Mouse (Mus musculus): Measurements from ENCODE around the gene Wipf1. TPM values are rescaled to one million over a fixed set of nuclear protein-coding genes. Genes with fewer than 3 reads are reported as not detected.
"Not testable (repeated sequence)": the region's sequence is repeated elsewhere in the genome, so short reads cannot be mapped to it uniquely, and the experiment has no call there.

Gene Wipf1
- polyA plus RNA-seq, 1 experiment from 2014 or later: 3.9 TPM

DNA sequence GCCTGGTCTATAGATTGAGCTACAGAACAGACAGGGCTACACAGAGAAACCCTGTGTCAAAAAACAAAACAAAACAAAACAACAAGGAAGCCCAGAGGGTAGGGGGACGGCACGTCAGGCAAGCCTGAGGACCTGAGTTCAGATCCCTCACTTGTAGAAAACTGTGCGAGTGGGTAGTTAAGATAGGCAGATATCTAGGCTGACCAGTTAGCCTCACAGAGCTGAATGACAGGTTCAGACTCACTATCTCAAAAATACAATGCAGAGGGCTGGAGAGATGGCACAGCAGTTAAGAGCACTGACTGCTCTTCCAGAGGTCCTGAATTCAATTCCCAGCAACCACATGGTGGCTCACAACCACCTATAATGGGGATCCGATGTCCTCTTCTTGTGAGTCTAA lies 23.2 kb downstream of the Wipf1 start:
- H3K27me3 ChIP-seq (ENCODE audit: control insufficient read depth, insufficient read depth, low read length); H3K9me3 ChIP-seq (ENCODE audit: control insufficient read depth, low read length); H3K27ac ChIP-seq; H3K9ac ChIP-seq; H3K4me2 ChIP-seq (replicated peaks); H3K4me1 ChIP-seq (replicated peaks; ENCODE audit: control insufficient read depth, insufficient read depth, low read length); DNase-seq (ENCODE audit: low spot score); H3K4me3 ChIP-seq (replicated peaks; ENCODE audit: low read length); H3K36me3 ChIP-seq (replicated peaks; ENCODE audit: control insufficient read depth, insufficient read depth); ATAC-seq (ENCODE audit: low FRiP score): not testable (repeated sequence)
- 97% methylated on average over 4 of the region's 4 CpGs for WGBS

- 86% methylated on average over 10 of the region's 10 CpGs for WGBS
Measured at GRCm38 (mm10) chr2:73502863-73503429, 26.6 kb downstream of the Wipf1 start.

GRCm38 (mm10) chr2:73500864-73501263 lies 28.7 kb downstream of the Wipf1 start:
- Histone ChIP-seq H3K9me3 (ENCODE audit: control insufficient read depth, low read length) (no peaks in the 10 kb centered on the region), H3K27me3 (ENCODE audit: control insufficient read depth, insufficient read depth, low read length) (no peaks in the 10 kb centered on the region), H3K4me1 (replicated peaks; ENCODE audit: control insufficient read depth, insufficient read depth, low read length) (no peaks in the 10 kb centered on the region), H3K27ac (no peak overlapping the region), H3K4me3 (replicated peaks; ENCODE audit: low read length) (no peak overlapping the region), H3K36me3 (replicated peaks; ENCODE audit: control insufficient read depth, insufficient read depth) (no peaks in the 10 kb centered on the region), H3K4me2 (replicated peaks) (no peak overlapping the region), H3K9ac (no peak overlapping the region)
- ATAC-seq (ENCODE audit: low FRiP score) (no peak), DNase-seq (ENCODE audit: low spot score) (no peak)
- 77% methylated on average over 13 of the region's 13 CpGs for WGBS

More at GRCm38 (mm10) chr2:73502863-73503429, 26.6 kb downstream of the Wipf1 start:
- ATAC-seq (ENCODE audit: low FRiP score) (no peak), DNase-seq (ENCODE audit: low spot score) (no peak)
- Histone ChIP-seq H3K4me3 (replicated peaks; ENCODE audit: low read length) (no peak overlapping the region), H3K4me2 (replicated peaks) (no peak overlapping the region), H3K36me3 (replicated peaks; ENCODE audit: control insufficient read depth, insufficient read depth) (no peaks in the 10 kb centered on the region), H3K27me3 (ENCODE audit: control insufficient read depth, insufficient read depth, low read length) (no peaks in the 10 kb centered on the region), H3K4me1 (replicated peaks; ENCODE audit: control insufficient read depth, insufficient read depth, low read length) (no peaks in the 10 kb centered on the region), H3K27ac (peak overlapping the region; percentile 38; the same call in 1 of the 2 replicates), H3K9ac (no peak overlapping the region), H3K9me3 (ENCODE audit: control insufficient read depth, low read length) (no peaks in the 10 kb centered on the region)

DNA sequence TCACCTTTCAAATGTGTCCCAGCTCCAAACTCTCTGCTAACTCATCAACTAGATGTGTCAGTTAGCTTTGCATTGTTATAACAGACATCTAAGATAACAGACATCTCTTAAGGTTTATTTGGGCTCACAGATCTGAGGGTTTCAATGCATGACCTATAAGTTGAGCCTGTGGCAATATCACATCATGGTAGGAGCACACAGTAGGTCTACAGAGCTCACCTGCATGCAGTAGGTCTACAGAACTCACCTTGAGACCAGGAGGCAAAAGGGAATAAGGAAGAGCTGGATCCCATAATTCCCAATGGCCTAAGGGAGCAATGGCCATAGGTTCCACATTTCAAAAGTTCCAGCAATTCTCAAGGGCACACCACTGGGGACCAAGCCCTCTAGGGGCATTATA lies 31.2 kb downstream of the Wipf1 start:
- Histone ChIP-seq H3K4me3 (replicated peaks; ENCODE audit: low read length) (no peak overlapping the region), H3K36me3 (replicated peaks; ENCODE audit: control insufficient read depth, insufficient read depth) (no peaks in the 10 kb centered on the region), H3K9me3 (ENCODE audit: control insufficient read depth, low read length) (no peaks in the 10 kb centered on the region), H3K4me2 (replicated peaks) (no peak overlapping the region), H3K9ac (no peak overlapping the region), H3K27me3 (ENCODE audit: control insufficient read depth, insufficient read depth, low read length) (no peaks in the 10 kb centered on the region), H3K4me1 (replicated peaks; ENCODE audit: control insufficient read depth, insufficient read depth, low read length) (no peaks in the 10 kb centered on the region), H3K27ac (no peak overlapping the region)
- ATAC-seq (ENCODE audit: low FRiP score): no peak
- no peak for DNase-seq (ENCODE audit: low spot score)

DNA sequence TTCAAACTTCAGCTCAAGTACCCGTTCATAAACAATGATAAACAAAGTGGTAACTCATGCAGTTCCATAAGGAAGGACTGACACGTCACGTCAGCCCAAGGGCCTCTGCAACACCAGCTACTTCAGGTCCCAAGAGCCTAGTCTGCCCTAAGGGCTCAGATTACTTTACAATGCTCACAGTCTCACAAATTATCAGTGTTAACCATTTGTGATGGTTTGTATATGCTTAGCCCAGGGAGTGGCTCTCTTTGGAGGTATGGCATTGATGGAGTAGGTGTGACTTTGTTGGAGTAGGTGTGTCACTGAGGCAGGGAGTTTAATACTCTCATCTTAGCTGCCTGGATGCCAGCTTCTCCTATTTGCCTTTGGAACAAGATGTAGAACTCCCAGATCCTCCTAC lies 32.0 kb downstream of the Wipf1 start:
- Histone ChIP-seq H3K4me1 (replicated peaks; ENCODE audit: control insufficient read depth, insufficient read depth, low read length) (no peaks in the 10 kb centered on the region), H3K4me3 (replicated peaks; ENCODE audit: low read length) (no peak overlapping the region), H3K27me3 (ENCODE audit: control insufficient read depth, insufficient read depth, low read length) (no peaks in the 10 kb centered on the region), H3K4me2 (replicated peaks) (no peak overlapping the region), H3K36me3 (replicated peaks; ENCODE audit: control insufficient read depth, insufficient read depth) (no peaks in the 10 kb centered on the region), H3K9ac (no peak overlapping the region), H3K9me3 (ENCODE audit: control insufficient read depth, low read length) (no peaks in the 10 kb centered on the region), H3K27ac (no peak overlapping the region)
- DNase-seq (ENCODE audit: low spot score): no peak
- no peak for ATAC-seq (ENCODE audit: low FRiP score)
- 85% methylated on average over 3 of the region's 3 CpGs for WGBS

- Histone ChIP-seq H3K9ac (no peak overlapping the region), H3K4me2 (replicated peaks) (no peak overlapping the region), H3K27me3 (ENCODE audit: control insufficient read depth, insufficient read depth, low read length) (no peaks in the 10 kb centered on the region), H3K9me3 (ENCODE audit: control insufficient read depth, low read length) (no peaks in the 10 kb centered on the region), H3K27ac (no peak overlapping the region), H3K4me3 (replicated peaks; ENCODE audit: low read length) (no peak overlapping the region), H3K4me1 (replicated peaks; ENCODE audit: control insufficient read depth, insufficient read depth, low read length) (no peaks in the 10 kb centered on the region), H3K36me3 (replicated peaks; ENCODE audit: control insufficient read depth, insufficient read depth) (no peaks in the 10 kb centered on the region)
- ATAC-seq (ENCODE audit: low FRiP score) (no peak), DNase-seq (ENCODE audit: low spot score) (no peak)
- WGBS: 98% methylated on average over 9 of the region's 9 CpGs
Measured at GRCm38 (mm10) chr2:73496944-73497343, 32.6 kb downstream of the Wipf1 start.

DNA sequence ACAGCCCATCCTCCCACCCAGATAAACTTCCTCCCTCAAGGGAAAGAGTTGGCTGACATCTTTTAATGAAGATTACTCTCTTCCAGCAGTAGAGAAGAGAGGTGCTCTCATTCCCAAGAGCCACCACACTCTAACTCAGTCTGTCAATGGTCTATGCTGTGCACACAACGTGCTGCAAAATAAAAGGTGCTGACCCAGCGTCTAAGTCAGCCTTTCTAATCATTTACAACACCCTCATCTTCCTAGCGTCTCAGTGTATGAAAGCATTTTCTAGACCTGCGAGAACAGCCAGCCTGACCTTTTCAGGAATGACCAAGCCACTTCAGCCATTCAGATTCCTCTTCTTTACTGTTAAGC lies 33.2 kb downstream of the Wipf1 start:
- no peak overlapping the region for H3K27ac ChIP-seq
- WGBS: 70% methylated on average over 4 of the region's 4 CpGs

DNA sequence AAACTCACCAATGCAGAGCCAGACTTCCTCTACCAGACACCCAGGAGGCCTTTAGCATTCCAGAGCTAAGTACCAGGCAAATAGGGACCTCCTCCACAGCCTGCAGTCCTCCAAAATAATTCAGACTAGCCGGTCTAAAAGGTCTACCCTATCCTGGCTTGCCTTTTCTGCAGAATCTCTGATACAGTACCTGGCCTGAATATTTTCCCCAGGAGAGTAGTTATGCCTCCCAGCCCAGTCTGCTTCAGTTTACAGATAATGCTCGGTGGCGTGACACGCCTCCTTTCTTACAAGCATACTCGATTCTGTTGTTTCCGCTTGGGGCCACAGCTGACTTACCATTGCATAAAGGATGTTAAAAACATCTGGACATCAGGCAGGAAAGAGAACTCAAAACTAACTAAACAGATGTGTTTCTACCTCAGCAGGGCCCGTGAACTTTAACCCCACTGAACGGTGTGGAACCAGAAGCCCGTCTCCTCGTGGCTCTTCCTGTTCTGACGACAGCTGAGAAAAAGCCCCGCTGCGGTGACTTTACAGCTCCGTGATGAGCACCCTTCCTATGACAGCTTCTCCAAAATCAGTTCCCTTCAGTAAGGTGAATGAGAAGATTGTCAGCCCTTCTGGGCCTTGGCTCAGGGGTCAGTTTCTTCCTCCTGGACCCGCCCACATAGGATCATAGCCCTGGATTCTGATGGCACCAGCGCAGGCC lies 33.8 kb downstream of the Wipf1 start:
- H3K9ac ChIP-seq: no peak overlapping the region
- no peaks in the 10 kb centered on the region for H3K4me1 ChIP-seq (replicated peaks; ENCODE audit: control insufficient read depth, insufficient read depth, low read length)
- DNase-seq (ENCODE audit: low spot score) (no peak), ATAC-seq (ENCODE audit: low FRiP score) (no peak)
- no peaks in the 10 kb centered on the region for H3K36me3 ChIP-seq (replicated peaks; ENCODE audit: control insufficient read depth, insufficient read depth)
- H3K4me3 ChIP-seq (replicated peaks; ENCODE audit: low read length): no peak overlapping the region
- no peak overlapping the region for H3K4me2 ChIP-seq (replicated peaks)
- H3K9me3 ChIP-seq (ENCODE audit: control insufficient read depth, low read length): no peaks in the 10 kb centered on the region
- H3K27ac ChIP-seq: no peak overlapping the region
- no peaks in the 10 kb centered on the region for H3K27me3 ChIP-seq (ENCODE audit: control insufficient read depth, insufficient read depth, low read length)
- 72% methylated on average over 16 of the region's 16 CpGs for WGBS

More for the DNA sequence above, 33.2 kb downstream of the Wipf1 start:
- DNase-seq (ENCODE audit: low spot score) (no peak), ATAC-seq (ENCODE audit: low FRiP score) (no peak)
- H3K9me3 ChIP-seq (ENCODE audit: control insufficient read depth, low read length): no peaks in the 10 kb centered on the region
- no peaks in the 10 kb centered on the region for H3K27me3 ChIP-seq (ENCODE audit: control insufficient read depth, insufficient read depth, low read length)
- no peaks in the 10 kb centered on the region for H3K4me1 ChIP-seq (replicated peaks; ENCODE audit: control insufficient read depth, insufficient read depth, low read length)
- H3K36me3 ChIP-seq (replicated peaks; ENCODE audit: control insufficient read depth, insufficient read depth): no peaks in the 10 kb centered on the region
- no peak overlapping the region for H3K4me3 ChIP-seq (replicated peaks; ENCODE audit: low read length)
- no peak overlapping the region for H3K4me2 ChIP-seq (replicated peaks)
- no peak overlapping the region for H3K9ac ChIP-seq

GRCm38 (mm10) chr2:73493517-73493916 lies 36.0 kb downstream of the Wipf1 start:
- no peak for ATAC-seq (ENCODE audit: low FRiP score)
- 73% methylated on average over 3 of the region's 3 CpGs for WGBS
- H3K9ac ChIP-seq: no peak overlapping the region

More at GRCm38 (mm10) chr2:73493517-73493916, 36.0 kb downstream of the Wipf1 start:
- Histone ChIP-seq H3K36me3 (replicated peaks; ENCODE audit: control insufficient read depth, insufficient read depth) (no peaks in the 10 kb centered on the region), H3K27ac (no peak overlapping the region), H3K4me2 (replicated peaks) (no peak overlapping the region), H3K9me3 (ENCODE audit: control insufficient read depth, low read length) (no peaks in the 10 kb centered on the region), H3K4me3 (replicated peaks; ENCODE audit: low read length) (no peak overlapping the region), H3K4me1 (replicated peaks; ENCODE audit: control insufficient read depth, insufficient read depth, low read length) (no peaks in the 10 kb centered on the region), H3K27me3 (ENCODE audit: control insufficient read depth, insufficient read depth, low read length) (no peaks in the 10 kb centered on the region)
- no peak for DNase-seq (ENCODE audit: low spot score)

Data from hindbrain, embryonic 14.5 days (tissue).